Comparison of ENCODE assay signal across 12 mouse cellular contexts in the genomic region with DNA sequence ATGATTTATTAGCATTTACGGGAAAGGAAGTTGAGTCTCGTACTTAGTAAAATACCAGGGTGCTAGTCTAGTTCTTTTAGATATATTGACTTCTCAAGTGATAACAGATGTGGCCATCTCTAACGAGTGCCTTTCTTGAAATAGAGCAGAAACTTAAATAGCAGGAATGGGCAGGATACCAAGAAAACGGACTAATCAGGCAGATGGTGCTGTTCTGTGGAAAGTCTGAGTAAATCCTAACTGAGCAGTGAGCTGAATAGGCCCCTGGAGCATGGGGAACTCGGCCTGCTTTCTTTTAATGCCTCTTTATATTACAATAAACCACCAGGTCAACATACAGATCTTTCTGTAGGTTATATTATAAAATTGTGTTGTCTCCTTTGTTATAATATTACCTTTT. TPM values are rescaled to one million over a fixed set of nuclear protein-coding genes. Genes with fewer than 3 reads are reported as not detected.
A peak's percentile ranks its signal among the peaks of the same experiment; 100 is the strongest.
DNase-seq lines count a peak whose midpoint lies in the region; ATAC-seq lines count a peak whose summit lies in the region.
"Had no signal": no experiment of that assay in that cellular context is flagged by ENCODE, and none has a peak within 500 bp of the region (broad histone marks: within the 10 kb centered on the region; RNA-seq: fewer than 3 reads in every experiment).

No protein-coding gene starts in this region.

- 71% methylated on average over 5 of the region's 5 CpGs for WGBS in hindbrain, embryonic 14.5 days
- 71% methylated on average over 5 of the region's 5 CpGs for WGBS in hindbrain, embryonic 13.5 days

- peak; percentile 62 for DNase-seq in hindbrain, embryonic 14.5 days (ENCODE audit: low spot score)
- peak; percentile 93 for DNase-seq in brain, adult 2 months (ENCODE audit: low read depth, low spot score)
- DNase-seq in cerebellum, postnatal 14 days, result peak; percentile 50 to 78
- peak; percentile 30 to 63 for DNase-seq in left cerebral cortex, adult 9 months (ENCODE audit: low spot score in 2 of 2)
- no peak for DNase-seq in lung, postnatal 14 days
- DNase-seq in lung, postnatal 36 days, result no peak
- DNase-seq: adrenal gland, adult 8-10 months had no signal

- H3K9me3 ChIP-seq in hindbrain, embryonic 14.5 days (ENCODE audit: control insufficient read depth, low read length), result no peaks in the 10 kb centered on the region
- H3K9me3 ChIP-seq in hindbrain, embryonic 13.5 days, result no peaks in the 10 kb centered on the region
- H3K9me3 ChIP-seq: embryonic facial prominence, embryonic 13.5 days; heart, embryonic 15.5 days had no signal

- H3K4me2 ChIP-seq in hindbrain, embryonic 14.5 days (replicated peaks), result no peak overlapping the region
- no peak overlapping the region for H3K4me2 ChIP-seq in hindbrain, embryonic 13.5 days
- H3K4me2 ChIP-seq: embryonic facial prominence, embryonic 13.5 days; heart, embryonic 15.5 days had no signal

- H3K36me3 ChIP-seq in hindbrain, embryonic 14.5 days (replicated peaks; ENCODE audit: control insufficient read depth, insufficient read depth), result no peaks in the 10 kb centered on the region
- H3K36me3 ChIP-seq in hindbrain, embryonic 13.5 days, result no peaks in the 10 kb centered on the region
- H3K36me3 ChIP-seq: embryonic facial prominence, embryonic 13.5 days; heart, embryonic 15.5 days had no signal

- H3K4me1 ChIP-seq in hindbrain, embryonic 14.5 days (replicated peaks; ENCODE audit: control insufficient read depth, insufficient read depth, low read length), result no peaks in the 10 kb centered on the region
- H3K4me1 ChIP-seq in hindbrain, embryonic 13.5 days (replicated peaks), result no peaks in the 10 kb centered on the region
- H3K4me1 ChIP-seq: embryonic facial prominence, embryonic 13.5 days; heart, embryonic 15.5 days had no signal

- no peak overlapping the region for H3K9ac ChIP-seq in hindbrain, embryonic 14.5 days
- no peak overlapping the region for H3K9ac ChIP-seq in hindbrain, embryonic 13.5 days
- H3K9ac ChIP-seq: embryonic facial prominence, embryonic 13.5 days; heart, embryonic 15.5 days had no signal

- no peak overlapping the region for H3K27ac ChIP-seq in hindbrain, embryonic 14.5 days
- H3K27ac ChIP-seq in hindbrain, embryonic 13.5 days, result no peak overlapping the region
- H3K27ac ChIP-seq: embryonic facial prominence, embryonic 13.5 days; heart, embryonic 15.5 days had no signal

- no peak overlapping the region for H3K4me3 ChIP-seq in hindbrain, embryonic 14.5 days (replicated peaks; ENCODE audit: low read length)
- no peak overlapping the region for H3K4me3 ChIP-seq in hindbrain, embryonic 13.5 days
- H3K4me3 ChIP-seq: embryonic facial prominence, embryonic 13.5 days; heart, embryonic 15.5 days had no signal

- H3K27me3 ChIP-seq in hindbrain, embryonic 14.5 days (ENCODE audit: control insufficient read depth, insufficient read depth, low read length), result no peaks in the 10 kb centered on the region
- H3K27me3 ChIP-seq in hindbrain, embryonic 13.5 days, result no peaks in the 10 kb centered on the region
- H3K27me3 ChIP-seq: embryonic facial prominence, embryonic 13.5 days; heart, embryonic 15.5 days had no signal

- 0 out of 2 replicates have a peak, but pooled peaks have one; percentile 64 for ATAC-seq in hindbrain, embryonic 14.5 days (ENCODE audit: low FRiP score)
- ATAC-seq in hindbrain, embryonic 13.5 days (ENCODE audit: low FRiP score), result no peak
- ATAC-seq in CD4-positive, CD25-positive, alpha-beta regulatory T cell, adult 4 months, result no peak
- ATAC-seq: lung, postnatal 0 days had no signal

RNA-seq across cellular contexts. Expression of gene Rasa1, which starts 22.0 kb away (rescaled TPM):
- 70.2 and 73.5 TPM in 2 replicates for polyA plus RNA-seq in hindbrain, embryonic 14.5 days (2014; fragmentation: Nextera tagmentation; extraction: Ambion mirVana)
- polyA plus RNA-seq in hindbrain, embryonic 13.5 days (2015; fragmentation: Nextera tagmentation; extraction: Ambion mirVana), result 64.2 and 65.8 TPM in 2 replicates
- polyA plus RNA-seq in CD4-positive, CD25-positive, alpha-beta regulatory T cell, adult 4 months (2017; shearing (Covaris generic)), result 100 to 1,000 TPM in 1 of 2 experiments, 10 to 100 TPM in 1; 85.8 to 136 TPM

Comparison
In these comparisons a context has a peak if more than half of its experiments do, and no peak if none do; other contexts are left out.
1. DNase-seq: peak in hindbrain, embryonic 14.5 days (single experiment), brain, adult 2 months (single experiment), cerebellum, postnatal 14 days (2 of 2) and left cerebral cortex, adult 9 months (2 of 2); none in lung, postnatal 14 days (single experiment) and lung, postnatal 36 days (single experiment).